Mouse (Mus musculus) adrenal gland, postnatal 25 days (tissue): ENCODE results near the gene Slc22a8. TPM values are rescaled to one million over a fixed set of nuclear protein-coding genes. Genes with fewer than 3 reads are reported as not detected.

Source experiments
- DNase-seq: peaks from one replicate; pipeline ENCODE4 v3.0.0; 2021; ENCODE audit warnings: mixed read lengths
- total RNA-seq: library from RNA; stranded (reverse); gene quantifications from 2 replicates; pipeline ENCODE4 v1.2.3, GENCODE M21; 2021

Gene Slc22a8
- total RNA-seq, 1 experiment from 2014 or later = 0.24 TPM

DNA sequence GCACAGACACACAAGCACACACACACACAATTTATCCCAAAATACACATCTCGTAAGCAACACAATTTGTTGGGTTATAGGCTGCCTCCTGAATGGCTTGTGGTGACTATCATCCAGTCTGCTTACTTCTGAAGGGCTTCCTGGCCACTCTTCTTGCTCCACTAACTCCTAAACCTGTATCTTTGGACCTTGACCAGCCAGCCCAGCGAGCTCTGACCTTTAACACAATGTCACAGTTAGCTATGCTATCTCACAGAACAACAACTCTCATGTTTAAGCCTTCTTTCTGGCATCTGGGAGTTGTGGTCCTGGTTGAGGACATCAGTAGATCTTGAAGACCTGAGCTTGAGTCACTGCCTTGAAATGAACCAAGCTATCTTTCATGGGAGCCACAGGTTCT is 8.2 kb downstream of the Slc22a8 start:
- DNase-seq = no peak

DNA sequence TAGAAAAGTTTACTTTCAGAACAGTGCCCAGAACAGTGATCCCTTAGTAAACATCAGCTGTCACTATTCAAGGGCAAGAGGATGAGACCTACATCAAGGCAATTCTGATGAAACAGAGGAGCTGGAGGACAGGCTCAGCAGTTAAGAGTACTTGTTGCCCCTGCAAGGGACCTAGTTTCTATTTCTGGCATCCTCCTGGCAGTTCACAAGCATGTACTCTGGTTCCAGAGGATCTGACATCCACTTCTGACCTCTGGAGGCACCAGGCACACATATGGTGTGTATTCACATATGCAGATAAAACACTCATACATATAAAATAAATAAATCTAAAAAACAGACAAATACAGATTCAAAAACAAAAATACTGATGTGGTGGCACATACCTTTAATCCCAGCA is 10.9 kb downstream of the Slc22a8 start:
- no peak for DNase-seq

DNA sequence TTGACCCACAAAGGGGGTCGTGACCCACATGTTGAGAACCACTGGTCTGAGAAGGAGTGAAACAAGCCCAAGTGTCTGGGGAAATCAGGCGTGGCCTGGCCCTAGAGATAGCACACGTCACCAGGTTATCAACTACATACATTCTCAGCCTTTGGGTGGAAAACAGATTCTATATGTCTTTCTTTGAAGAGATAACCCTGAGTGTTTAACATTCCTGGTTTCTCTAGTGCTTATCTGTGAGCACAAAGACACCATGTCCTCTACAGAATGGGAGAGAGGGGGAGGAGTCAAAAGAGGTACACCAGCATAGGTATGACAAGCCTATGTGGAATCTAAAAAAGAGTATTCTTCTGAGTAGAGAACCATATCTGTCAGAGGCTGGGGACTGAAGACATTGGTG is 11.9 kb downstream of the Slc22a8 start:
- DNase-seq = no peak

DNA sequence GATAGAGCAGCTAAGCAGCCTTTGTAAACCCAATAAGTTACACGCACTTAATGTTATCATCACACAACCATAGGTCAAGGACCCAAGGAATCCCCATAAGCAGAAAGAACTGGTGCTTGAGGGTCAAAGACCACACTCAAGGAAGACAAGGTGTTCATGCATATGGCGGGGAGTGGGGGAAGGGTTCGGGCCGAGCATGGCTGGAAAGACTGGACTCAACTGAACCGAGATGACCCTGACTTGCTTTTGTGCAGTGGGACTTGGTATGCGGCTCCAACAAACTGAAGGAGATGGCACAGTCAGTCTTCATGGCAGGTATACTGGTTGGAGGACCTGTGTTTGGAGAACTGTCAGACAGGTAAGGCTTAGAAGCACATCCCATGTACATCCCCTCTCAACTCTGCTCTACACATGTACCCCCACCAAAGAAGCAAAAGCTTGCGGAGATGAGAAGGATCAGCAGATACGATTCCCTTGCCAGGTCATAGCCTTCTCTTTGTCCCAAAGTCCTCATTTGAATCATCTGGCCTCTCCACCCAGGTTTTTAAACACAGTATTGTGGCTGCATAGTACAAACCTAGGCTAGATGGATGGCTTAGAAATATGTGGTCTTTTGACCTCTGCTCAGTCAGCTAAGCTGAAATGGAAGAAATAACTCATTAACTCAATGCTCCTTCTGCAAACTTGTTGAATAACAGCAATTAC is 13.6 kb downstream of the Slc22a8 start:
- no peak for DNase-seq

DNA sequence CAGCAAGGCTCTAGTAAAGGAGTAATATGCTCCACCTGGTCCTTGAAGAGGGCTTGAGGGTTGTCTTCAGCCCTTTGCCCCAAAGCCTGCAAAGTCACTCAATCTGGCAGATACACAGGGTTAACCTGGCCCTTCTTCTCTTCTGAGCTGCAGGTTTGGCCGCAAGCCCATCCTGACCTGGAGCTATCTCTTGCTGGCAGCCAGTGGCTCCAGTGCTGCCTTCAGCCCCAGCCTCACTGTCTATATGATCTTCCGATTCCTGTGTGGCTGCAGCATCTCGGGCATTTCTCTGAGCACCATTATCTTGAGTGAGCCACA is 14.1 kb downstream of the Slc22a8 start:
- no peak for DNase-seq

DNA sequence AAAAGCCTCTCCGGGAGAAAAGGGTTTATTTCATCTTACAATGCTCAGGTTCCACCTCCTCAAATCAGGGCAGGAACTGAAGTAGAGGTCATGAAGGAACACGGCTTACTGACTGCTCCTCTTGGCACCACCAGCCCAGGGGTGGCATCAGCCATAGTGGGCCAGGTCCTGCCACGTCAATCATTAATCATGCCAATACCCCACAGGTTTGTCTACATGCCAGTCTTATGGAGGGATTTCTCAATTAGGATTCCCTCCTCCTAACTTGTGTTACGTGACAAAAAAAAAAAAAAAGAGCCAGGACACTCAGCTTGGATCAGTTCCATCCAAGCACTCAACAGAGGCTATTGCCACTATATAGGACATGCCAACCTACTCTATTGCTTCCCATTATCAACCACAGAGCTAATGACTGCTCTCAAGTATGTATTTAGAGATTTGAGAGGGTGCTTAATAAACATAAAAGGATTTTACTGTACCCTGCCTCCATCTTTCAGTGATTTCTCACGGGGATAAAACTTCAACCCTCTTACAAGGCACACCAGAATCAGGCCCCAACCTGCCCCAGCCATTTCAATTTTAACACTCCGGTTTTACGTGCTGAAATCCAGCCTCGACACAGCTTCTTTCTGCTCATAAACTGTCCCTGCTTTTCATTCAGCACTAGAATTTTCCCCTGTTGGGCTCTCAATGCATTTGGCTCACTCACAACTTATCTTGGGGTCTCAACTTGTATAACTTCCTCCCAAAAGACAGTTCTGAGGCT is 20.5 kb downstream of the Slc22a8 start:
- no peak for DNase-seq

DNA sequence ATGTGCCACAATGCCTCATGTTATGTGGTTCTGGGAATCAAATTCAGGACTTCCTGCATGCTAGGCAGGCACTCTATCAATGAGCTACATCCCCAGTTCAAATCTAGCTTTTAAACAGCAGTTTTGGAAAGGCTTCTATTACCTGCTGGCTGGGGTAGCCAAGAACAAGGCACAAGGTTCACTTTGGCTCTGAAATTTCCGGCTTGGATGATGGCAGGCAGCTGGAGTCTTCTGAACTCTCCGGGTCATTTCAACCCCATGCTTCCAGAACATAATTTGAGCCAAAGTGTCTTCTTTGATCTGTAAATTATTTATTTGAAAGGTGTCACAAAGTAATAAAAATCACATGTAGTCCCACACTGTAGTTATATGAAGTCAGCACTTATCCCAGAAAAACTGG is 22.1 kb downstream of the Slc22a8 start:
- no peak for DNase-seq

DNA sequence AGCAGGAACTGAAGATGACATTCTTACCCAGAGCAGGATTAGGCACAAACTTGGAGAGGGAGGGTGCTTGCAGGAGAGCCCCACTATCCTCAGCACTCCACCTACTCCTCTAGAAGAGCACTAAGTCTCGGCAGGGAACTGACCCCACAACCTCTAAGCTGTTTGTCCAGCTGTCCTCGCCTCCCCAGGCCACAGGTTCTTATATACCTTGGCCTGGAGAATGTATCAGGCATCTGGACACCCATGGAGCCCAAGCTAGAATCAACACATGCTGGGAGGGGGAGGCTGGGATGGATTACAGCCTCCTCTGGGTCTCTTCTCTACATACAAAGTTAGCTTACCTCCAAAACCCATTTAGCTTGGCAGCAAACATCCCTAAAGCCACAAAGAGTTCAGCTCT is 23.3 kb downstream of the Slc22a8 start:
- DNase-seq = no peak

DNA sequence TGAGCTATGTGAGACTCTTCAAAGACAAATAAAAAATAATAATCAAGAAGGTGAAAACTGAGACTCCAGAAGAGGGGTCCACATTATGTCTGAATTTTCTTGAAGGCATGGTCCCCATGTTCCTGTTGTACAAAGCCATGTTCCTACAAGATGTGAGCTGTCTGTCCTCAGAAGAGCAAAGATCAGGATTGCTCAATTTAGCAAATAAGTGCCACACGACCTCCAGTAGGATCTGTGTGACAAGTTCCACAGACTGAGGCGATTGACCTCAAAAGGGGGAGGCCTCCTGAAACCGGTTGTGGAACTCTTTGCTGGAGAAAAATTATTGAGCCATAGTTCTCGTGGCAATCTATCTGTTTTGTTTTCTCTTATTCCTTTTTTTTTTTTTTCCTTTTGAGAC is 25.3 kb downstream of the Slc22a8 start:
- no peak for DNase-seq

DNA sequence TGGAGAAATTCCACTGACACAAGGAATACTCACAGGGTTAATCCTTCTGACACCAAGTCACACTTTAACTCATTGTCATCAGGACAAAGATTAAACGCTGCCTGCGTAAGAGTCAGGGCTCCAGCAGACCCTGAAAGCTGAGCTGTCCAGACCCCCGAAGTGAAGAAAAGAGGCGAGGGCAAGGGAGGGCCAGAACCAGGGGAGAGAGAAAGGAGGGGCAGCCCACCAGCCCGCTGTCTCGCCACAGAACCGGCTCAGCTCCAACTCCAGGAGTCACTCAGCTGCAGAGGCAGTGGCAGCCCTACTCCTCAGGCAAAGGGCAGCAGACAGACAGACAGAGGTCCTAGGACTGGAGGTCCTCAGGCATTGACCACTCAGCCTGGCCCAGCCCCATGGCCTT is 26.9 kb downstream of the Slc22a8 start, which contains the start of gene Slc22a6:
Gene Slc22a6, plus strand, starts transcription at position 136 of the 400 bp plus-strand sequence.
- no peak for DNase-seq

DNA sequence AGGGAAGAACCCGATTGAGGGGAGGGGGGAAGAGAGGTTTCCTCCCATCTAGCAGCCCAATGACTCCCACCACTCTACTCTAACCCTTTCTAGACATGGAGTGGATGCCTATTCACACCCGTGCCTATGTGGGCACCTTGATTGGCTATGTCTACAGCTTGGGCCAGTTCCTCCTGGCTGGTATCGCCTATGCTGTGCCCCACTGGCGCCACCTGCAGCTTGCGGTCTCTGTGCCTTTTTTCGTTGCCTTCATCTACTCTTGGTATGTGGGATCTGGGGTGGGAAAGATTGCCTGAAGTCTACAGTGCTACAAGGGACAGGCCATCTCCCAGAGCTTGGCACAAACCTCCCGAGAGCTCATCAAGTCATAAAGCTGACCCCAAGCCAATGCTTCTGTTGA is 30.0 kb downstream of the Slc22a8 start:
- DNase-seq = no peak

DNA sequence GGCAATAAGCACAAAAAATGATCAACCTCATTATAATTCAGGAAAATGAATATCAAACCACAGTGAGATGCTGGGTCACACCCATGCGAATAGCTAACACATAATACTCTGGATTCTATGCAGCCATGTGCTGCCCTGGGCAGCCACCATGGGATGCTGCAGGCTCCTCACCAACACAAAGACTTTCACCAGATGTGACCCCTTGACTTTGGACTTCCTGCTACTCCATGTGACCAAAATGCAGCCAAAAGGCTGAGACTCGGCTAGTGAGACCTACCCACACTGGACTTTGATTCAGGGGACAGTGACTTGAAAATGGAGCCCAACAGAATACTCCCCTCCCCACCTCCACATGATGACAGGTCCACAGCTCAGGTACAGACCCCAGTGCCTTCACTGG is 39.2 kb downstream of the Slc22a8 start:
- DNase-seq = no peak

DNA sequence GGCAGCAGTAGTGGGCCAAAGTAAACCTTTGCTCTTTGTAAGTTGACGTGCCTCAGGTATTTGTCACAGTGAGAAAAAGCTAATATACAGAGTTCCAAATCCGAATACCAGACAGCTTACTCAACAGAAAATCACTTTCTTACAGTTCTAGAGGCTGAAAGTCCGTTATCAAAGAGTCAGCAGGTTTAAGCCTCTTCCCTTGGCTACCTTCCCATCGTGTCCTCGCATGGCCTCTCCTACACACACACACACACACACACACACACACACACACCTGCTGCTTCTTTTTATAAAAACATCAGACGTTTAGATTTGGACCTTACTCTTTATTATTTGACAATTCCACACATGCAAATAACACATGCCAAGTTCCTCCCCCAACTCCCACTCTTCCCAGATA is 39.8 kb downstream of the Slc22a8 start:
- DNase-seq = no peak

DNA sequence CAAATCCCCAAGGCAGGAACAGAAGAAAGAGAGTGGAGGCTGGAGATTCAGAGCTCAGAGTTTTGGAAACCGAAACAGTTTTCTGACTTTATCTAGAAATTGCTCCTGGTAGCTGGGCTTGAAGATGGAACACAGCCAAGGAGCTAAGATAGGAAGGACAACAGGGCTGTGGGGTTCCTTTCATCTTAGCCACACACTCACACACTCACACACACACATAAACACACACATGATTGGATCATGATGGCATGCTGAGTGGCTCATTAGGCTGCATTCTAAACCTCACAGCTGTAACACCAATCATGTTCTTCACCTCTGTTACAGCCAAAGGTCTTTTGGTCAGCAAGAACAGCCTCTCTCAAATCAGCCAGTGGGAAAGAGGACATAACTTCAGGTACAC is 41.0 kb downstream of the Slc22a8 start:
- DNase-seq = no peak

DNA sequence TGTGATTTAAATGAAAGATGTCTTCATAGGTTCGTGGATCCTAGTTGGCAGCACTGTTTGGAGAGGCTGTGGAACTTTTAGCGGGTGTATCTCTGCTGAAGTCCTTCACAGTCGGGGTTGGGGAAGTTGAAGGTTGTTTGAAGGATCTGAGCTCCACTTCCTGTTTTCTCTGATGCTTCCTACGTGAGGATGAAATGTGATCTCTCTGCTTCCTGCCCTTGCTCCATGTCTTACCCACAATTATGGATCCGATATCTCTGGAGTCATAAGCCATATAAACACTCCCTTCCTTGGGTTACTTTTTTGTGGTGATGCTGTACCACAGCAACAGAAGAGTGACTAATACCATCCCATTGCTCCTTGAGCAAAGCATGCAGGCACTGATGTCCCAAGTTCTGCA is 51.0 kb downstream of the Slc22a8 start:
- no peak for DNase-seq

DNA sequence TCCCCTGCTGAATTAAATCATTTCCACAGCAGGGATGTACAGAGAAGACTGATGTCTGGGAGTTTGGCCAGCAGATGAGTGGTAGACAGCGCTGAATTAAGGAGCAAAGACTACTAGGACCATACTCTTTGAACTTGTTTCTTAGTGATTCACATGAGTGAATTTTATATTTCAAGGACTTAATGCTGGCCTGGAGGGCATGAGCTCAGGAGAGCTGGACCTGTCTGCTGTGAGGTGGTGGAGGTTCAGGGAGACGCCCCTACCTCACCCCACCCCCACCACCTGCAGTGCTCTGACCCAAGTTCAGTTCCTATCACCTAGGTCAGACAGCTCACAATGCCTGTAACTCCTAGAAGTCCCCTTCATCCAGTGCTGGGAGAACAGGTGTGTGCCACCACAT is 55.3 kb downstream of the Slc22a8 start:
- no peak for DNase-seq

DNA sequence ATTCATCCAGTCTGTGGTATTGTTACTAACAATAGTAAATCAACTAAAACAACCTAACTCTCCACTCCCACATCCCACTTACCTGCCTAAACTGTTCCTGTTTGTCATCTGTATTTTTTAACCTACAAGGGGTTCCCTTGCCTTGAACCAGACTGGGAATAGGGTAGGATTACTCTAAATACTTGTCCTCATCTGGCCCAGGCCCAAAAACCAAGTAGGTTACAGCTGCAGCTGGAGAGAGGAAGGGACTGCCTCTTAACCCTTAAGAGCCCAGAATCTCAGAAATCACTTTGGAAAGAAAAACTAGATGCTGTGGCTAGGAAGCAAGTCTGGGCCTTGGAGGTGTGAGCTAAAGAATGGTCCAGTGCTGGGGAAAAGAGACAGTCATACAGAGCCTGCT is 64.8 kb downstream of the Slc22a8 start:
- DNase-seq = no peak

DNA sequence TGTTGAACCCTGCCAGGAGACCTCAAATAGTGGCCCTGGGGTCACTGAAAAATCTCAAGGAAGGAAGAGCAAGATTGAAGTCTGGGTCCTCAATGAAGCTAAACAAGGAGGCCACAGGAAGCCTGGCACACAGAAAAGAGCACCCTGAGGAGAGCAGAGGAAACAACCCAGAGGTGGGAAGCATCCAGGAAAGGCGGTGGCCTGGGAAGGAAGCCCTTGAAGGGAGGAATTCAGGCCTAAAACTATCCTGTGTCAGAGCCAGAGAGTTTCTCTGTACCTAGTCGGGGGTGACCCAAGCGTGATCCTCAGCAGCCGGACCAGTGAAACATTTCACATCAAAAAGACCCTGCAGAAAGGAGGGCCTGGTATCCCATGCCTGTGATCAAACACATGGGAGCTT is 65.3 kb downstream of the Slc22a8 start:
- DNase-seq = no peak

Other genes starting within 250 kb of the Slc22a8 start
- gene Slc22a30, start 186.1 kb upstream of the Slc22a8 start, total RNA-seq = 0.38 TPM in 1 of 2 replicates, not detected in the other
- not detected in 2 replicates for gene Slc22a6, start 26.8 kb downstream of the Slc22a8 start, total RNA-seq
- 1.6 and 2.4 TPM in 2 replicates for gene Chrm1, start 72.5 kb downstream of the Slc22a8 start, total RNA-seq
- 269 and 403 TPM in 2 replicates for gene Slc3a2, start 132.1 kb downstream of the Slc22a8 start, total RNA-seq
- gene Wdr74, start 144.6 kb downstream of the Slc22a8 start, total RNA-seq = 52.0 and 57.7 TPM in 2 replicates
- 2.6 and 2.8 TPM in 2 replicates for gene 1700092M07Rik, start 149.5 kb downstream of the Slc22a8 start, total RNA-seq
- 92.3 and 106 TPM in 2 replicates for gene Stx5a, start 150.2 kb downstream of the Slc22a8 start, total RNA-seq
- 128 and 179 TPM in 2 replicates for gene Nxf1, start 165.8 kb downstream of the Slc22a8 start, total RNA-seq
- 122 and 123 TPM in 2 replicates for gene Tmem223, start 179.7 kb downstream of the Slc22a8 start, total RNA-seq
- gene Tmem179b, start 183.2 kb downstream of the Slc22a8 start, total RNA-seq = 56.4 and 75.9 TPM in 2 replicates
- 15.1 and 23.1 TPM in 2 replicates for gene Taf6l, start 195.2 kb downstream of the Slc22a8 start, total RNA-seq
- 96.3 and 103 TPM in 2 replicates for gene Polr2g, start 207.3 kb downstream of the Slc22a8 start, total RNA-seq
- gene Zbtb3, start 211.3 kb downstream of the Slc22a8 start, total RNA-seq = 2.4 and 3.9 TPM in 2 replicates
- gene Ttc9c, start 228.1 kb downstream of the Slc22a8 start, total RNA-seq = 32.7 and 41.1 TPM in 2 replicates
- 72.0 and 83.0 TPM in 2 replicates for gene Hnrnpul2, start 228.8 kb downstream of the Slc22a8 start, total RNA-seq
- gene AC129217.1, start 238.5 kb downstream of the Slc22a8 start, total RNA-seq = 23.5 TPM in 1 of 2 replicates, not detected in the other
- 139 and 169 TPM in 2 replicates for gene Bscl2, start 246.2 kb downstream of the Slc22a8 start, total RNA-seq
- gene Gng3, start 247.9 kb downstream of the Slc22a8 start, total RNA-seq = 5.3 and 6.1 TPM in 2 replicates